Mouse (Mus musculus): Measurements from ENCODE around the gene Timp2.

DNA sequence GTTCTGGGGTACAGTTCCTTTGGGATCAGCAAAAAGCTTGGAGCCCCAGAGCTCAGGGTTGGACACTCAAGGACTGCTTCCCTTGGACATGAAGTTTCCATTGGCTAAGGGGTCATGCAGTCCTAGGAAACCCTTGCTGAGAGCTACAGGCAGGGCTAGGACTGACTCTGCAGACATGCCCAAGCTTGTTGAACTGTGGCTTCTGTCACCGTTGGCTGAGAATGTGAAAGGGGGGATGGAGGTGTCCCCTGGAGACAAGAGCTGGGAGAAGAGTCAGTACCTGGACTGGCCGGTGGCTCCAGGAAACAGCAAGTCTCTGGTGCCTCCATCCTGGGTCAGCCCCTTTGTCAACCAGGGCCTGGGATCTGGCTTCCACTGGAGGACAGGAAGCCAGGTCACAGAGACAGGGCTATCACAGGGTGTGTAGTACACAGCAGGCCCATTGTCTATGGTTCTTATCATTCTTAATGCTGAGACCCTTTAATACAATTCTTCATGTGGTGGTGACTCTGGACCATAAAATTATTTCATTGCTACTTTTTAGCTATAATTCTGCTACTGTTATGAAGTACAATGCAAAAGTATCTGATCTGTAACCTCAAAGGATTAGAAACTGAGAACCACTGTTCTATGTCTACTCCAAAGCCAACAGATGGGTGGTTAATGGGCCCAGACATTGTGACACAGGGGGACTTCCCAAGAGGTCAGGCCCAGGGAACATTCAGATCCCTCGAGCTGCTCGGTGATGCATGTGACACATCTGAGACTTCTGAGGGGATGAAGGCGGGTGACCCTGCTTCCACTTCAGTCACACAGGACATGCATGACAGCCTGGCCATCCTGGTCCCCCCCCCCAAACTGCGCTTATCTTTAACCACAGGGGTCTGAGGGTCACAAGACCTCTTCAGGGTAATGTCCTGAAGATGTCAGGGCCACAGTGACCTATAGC lies 48.7 kb upstream of the Timp2 start:
- TF ChIP-seq EP300 (IDR thresholded peaks at IDR 0.05; ENCODE audit: insufficient read depth, low read depth, low read length): no peak
- TF ChIP-seq POLR2A (IDR thresholded peaks at IDR 0.05; ENCODE audit: insufficient read depth, low read length): no peak
- TF ChIP-seq CTCF (IDR thresholded peaks at IDR 0.05; ENCODE audit: low read depth, low read length): no peak
